Mouse (Mus musculus): ENCODE results near the gene Dmac2. TPM values are rescaled to one million over a fixed set of nuclear protein-coding genes. Genes with fewer than 3 reads are reported as not detected.
"Not testable (repeated sequence)": the region's sequence is repeated elsewhere in the genome, so short reads cannot be mapped to it uniquely, and the experiment has no call there.

The Dmac2 gene
- 10 to 100 TPM; 27.8 to 36.7 (median 32.8) TPM for total RNA-seq (2022)

DNA sequence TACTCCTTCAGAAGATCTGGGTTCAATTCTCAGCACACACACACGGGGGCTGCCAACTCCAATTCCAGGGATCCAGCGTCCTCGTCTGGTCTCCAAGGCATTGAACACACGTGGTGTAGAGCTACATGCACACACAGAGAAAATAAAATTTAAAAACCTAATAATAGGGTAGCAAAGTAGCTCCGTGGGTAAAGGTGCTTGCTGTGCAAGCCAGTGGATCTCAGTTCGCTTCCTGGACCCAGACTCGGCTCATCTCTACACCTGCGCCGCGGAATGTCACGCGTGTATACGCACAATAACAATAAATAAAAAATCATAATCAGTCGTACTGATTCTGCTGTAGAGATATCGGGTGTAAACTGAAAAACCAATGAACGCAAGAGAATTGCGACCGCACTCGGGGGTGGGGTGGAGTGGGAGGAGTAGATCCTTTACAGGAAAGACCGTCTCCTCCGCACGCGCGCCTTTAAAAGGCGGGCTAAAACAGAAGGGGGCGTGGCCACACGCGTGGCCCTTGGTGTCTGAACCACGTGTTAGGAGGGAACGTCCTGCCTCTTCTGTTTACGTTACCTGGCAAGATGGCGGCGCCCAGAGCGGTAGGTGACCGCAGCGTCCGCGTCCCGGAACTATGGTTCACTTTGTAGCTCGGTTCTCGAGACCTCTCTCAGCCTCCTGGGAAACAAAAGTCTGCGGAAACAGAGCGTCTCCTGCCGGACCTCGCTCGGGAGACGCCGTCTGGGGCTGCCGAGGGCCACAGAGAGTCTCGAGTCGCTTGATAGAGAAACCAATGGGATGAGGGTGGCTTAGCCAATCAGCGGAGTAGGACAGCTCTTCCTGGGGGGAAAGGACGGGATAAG, at the start of gene Dmac2:
Gene Dmac2 (plus strand): TSS at position 550 of the 857 bp plus-strand sequence.
- DNase-seq, result peak; percentile 93

DNA sequence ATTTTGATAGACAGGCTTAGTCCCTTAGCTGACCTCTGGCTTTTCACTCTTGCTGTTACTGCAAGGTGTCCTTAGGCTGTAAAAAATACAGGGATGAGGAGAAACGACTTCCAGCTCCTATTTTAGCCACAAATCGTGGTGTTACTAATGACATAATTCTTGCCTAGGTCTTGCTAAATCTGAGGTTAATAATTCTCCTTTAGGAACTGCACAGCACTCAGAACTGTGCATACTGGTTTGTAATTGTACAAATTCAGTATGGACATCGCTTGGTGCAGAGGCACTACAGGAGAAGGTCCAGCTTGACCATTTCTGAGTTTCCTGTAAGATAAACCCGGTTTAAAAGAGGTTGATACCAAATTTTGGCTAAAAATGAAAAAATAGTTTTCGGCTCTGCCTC, 45.4 kb upstream of the Dmac2 start:
- DNase-seq, result not testable (repeated sequence)

DNA sequence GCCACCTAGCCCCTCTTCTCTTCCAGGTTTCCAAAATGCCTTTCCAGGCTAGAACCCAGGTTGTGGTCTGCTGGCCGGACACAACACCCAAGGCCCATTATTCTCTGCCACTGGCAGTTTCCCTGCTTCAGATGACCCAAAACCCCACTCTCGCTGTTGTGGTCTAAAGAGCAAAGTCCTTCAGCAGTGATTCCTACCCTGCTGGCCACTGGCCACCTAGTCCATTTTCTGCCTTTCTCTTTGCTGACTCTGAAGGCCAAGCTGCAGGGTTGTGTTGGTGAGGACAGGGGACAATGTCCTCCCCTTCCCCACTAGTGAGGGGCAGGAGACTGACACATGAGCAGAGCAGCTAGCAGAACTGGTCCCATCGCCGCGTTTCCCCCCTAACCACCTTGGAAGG, 44.1 kb upstream of the Dmac2 start:
- DNase-seq, result no peak

DNA sequence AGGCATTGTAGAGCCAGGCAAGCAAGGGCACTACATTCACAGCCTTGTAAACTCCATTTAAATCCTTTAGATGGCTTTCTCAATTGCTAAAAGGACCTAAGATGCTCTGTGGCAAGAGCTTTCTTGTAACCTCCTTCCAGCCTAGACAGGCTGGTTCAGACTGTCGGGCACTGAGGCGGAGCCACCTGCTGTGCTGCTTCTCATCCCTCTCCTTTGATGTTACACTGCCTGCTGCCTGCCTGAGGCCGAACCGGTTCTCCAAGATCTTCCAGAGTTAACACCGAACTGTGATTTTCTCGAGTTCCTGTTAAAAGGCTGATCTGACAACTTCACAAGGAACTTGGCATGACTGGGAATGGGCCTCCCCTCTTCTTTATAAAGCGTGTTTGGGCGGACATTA, 43.3 kb upstream of the Dmac2 start:
- no peak for DNase-seq

DNA sequence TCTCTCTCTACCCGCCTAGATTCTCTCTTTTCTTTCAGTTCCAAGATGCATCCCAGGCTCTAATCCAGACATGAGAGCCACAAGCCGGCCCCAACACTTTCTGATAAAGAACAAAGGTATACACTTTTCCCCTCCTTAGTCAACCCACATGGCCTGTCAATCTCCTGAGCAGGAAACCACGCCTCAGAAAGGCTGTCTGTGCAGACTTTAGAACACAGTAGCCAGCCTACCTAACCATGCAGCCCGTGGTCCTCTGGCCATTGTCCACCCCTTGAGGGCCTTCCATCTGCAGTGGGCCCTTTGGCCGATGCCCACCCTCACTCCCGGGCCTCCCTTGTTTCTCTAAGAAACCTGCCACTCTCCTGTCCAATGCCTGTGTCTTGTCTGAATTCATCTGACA, 42.9 kb upstream of the Dmac2 start:
- DNase-seq, result not testable (repeated sequence)

DNA sequence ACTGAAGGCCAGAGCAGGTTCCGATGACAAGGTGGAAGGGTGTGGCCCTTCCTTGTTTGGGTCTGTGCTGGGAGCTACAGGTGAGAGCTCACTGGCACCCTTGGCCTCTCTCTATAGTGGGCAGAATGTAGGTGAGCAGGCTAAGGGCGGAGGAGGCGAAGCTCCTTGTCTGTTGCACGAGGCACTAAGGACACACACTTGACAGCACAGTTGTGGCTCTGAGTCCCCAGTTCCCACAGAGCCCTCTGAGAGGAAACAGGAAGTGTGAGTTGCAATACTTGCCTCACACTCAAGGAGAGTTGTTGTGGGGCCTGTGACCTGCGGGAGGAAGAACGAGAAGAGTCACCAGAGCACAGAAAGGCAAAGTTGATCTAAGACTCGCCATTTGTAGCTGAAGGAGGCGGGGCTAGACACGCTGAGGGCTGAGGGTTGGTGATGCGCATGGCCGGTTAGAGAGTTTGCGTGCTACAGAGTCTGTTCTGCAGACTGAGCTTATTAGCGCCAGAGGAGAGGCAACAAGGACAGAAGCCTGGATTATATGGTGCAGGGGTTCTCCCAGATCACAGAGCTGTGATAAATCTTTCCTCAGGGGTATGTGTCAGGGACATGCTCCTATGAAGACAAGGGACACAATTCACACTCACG, 42.3 kb upstream of the Dmac2 start:
- not testable (repeated sequence) for DNase-seq

DNA sequence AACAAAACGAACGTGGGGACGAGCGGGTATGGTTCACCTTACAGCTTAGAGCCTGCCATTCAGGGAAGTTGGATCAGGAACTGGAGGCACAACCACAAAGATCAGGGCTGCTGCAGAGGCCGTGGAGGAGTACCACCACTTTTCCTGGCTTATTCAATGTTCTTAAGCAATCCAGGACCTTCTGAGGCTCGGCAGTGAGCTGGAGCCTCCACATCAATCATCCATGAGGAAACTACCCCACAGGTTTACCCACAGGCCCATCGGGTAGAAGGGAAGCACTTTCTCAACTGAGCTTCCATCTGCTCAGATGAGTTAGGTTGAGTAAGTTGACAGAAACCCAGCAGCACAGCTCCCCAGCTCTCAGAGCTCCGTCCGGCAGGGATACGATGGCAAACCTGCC, 39.8 kb upstream of the Dmac2 start:
- DNase-seq, result no peak

DNA sequence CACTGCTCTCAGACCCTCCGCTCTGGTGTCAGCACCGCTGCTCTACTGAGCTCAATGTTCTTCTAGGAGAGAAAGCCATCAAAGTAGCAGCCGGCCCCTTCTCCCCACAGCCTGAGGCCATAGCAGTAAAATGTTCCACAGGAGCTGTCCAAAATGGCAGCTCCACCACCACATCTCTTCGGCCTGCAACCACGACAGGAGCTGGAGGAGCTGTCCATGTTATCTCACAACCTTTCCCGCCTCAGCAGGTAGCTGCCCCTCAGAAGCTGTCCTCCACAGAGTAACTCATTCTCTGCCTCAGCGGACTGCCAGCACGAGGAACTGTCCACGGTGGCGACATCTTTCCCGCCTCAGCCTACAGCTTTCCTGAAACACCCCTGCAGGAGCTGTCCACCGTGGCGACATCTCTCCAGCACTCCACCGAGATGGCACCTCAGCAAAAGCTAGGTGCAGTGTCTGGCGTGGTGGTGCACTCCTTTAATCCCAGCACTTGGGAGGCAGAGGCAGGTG, 36.9 kb upstream of the Dmac2 start:
- no peak for DNase-seq

DNA sequence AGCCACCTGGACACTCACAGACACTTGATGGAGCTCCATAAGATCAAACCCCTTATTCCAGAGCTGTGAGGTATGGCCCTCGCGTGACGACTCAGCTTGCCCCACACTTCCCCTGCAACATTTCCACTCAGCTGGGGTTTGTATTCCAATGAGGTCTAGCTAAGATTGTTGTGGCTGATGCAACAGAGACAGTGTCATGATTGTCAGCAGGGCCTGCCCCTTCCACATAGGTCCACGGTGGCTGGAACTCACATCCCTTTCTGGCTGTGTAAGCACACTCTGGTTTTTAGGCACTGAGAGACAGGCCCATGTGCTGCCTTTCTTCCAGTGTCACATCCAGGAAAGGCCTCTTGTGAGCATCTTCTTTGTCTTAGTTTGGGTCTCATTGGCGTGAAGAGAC, 34.6 kb upstream of the Dmac2 start:
- DNase-seq, result no peak

DNA sequence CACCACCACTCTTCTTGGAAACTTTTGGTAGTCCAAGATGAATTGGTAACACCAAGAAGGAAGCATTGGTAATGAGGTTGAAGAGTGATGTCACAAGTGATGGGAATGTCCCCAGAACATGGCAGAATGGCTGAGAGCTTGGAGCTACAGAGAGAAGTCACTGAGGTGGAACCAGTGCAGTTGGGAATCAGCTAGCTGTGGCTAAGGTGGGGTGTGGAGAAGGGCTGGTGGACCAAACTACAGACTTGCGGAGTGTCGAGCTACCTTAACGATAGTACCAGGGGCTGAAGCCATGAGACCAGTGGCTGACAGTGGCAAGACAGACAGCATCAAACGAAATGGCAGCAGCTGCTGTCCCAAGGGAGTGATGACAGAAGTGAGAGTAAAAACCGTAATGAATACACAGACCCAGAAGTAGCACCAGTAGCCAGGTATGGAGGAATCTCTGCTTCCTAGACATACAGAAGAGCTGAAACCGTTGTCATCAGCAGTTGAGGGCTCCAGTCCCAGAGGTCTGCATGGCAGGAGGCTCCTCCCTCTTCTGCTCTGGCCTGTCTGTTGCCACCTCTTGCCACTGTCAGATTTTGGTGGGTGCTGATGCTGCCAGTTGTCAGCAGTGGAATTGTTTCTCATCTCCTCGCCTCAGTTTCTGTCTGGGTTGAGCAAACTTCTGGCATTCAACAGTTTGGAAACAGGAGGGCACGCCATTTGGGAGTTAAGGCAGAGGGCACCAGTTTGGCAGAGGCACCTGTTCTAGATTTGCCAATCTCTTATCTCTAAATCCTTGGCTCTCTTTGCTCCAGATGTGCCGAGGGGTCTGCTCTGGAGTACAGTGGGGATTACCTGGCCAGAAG, 33.6 kb upstream of the Dmac2 start:
- no peak for DNase-seq

DNA sequence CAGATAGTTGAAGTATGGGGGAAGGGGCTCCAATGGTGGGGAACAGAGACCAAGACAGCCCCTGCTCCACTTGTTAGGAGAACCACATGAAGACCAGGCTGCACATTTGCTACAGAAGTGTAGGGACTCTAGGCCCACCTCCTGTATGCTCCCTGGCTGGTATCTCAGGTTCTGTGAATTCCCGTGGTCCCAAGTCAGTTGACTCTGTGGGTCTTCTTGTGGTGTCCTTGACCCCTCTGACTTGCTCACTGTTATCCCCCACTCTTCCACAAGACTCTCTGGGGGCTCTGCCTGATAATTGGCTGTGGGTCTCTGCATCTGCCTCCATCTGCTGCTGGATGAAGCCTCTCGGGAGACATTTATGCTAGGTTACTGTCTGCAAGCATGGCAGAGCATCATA, 28.0 kb upstream of the Dmac2 start:
- no peak for DNase-seq

DNA sequence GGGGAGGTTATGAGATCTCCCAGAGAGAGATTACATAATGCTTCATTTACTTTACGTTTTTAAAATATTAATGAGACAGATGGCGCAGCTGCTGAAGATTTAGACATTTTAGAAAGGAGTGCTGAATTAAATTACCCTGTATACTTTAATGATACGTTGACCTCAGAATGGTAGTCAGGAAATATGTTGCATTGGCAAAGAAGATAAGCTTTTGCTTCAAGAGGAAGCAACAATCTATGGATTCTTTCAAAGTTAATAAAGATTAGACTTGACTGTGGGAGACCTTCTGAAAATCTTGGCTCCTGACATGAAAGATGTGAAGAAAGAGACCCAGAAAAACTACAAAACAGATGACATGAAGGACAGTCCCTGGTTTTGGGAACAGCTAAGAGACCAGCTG, 25.4 kb upstream of the Dmac2 start:
- DNase-seq, result no peak

DNA sequence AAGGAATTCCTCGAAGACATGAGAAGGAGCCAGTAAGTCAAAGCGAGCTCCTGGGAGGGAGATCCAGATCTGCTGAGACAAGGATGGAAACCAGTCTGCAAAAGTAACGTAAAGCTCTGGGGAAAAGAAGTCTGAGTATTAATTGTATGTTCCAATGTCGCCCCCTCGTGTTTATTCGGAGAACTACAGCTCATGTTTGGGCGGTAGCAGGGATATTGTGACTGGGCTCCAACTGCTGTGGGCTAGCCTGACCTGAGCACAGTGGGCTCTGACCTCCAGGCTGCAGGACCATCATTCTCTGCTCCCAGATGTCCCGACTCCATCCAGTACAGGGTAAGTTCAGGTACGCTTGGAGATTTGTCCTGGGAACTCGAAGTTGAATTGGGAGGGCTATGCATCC, 19.6 kb upstream of the Dmac2 start:
- DNase-seq, result no peak

DNA sequence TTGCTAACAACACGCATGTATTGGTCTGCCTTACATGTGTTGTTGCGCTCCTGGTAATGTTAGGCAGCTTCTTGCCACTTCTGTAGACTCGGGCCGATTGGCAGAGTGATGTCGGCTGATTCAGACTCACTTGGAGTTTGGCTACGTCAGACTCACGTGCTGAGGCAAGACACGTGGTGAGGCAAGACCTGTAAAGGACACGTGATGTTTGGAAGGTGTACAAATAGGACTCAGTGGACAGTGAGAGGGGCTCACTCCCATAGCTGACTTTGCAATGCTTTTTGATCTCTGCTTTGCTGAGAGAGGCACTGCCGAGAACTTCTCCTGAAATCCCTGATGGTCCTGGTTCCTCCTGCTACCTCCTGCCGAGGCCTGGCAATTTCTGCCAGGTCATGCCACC, 18.5 kb upstream of the Dmac2 start:
- no peak for DNase-seq

DNA sequence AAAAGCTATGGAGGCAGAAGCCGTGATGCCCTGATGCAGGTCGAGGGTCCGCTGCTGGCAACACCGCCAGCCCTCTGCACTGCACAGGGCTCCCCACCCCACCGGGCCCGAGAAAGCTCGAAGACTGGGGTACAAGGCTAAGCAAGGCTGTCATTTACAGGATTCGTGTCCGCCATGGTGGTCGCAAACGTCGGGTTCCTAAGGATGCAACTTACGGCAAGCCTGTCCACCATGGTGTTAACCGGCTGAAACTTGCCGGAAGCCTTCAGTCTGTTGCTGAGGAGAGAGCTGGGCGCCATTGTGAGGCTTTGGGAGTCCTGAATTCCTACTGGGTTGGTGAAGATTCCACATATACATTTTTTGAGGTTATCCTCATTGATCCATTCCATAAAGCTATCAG, 17.9 kb upstream of the Dmac2 start:
- no peak for DNase-seq

DNA sequence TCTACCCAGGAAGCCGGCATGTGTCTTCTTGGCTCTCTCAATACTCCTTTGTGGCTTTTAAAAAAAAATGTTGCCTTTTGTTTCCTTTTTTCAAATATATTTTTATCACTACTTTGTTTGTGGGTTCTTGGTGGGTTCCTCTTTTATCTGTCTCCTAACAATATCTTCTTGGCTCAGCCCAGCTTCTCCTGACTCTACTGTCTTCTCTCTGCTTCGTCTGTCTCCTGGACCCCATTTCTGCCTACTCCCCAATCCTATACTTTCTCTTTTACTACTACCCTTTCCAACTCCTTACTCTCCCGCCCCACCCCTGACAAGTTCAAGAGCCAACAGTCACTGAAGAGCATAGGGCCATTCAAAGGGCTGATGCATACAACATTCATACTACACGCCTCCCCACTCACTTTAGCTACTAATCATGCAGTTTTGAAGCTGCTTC, 12.6 kb upstream of the Dmac2 start:
- no peak for DNase-seq

DNA sequence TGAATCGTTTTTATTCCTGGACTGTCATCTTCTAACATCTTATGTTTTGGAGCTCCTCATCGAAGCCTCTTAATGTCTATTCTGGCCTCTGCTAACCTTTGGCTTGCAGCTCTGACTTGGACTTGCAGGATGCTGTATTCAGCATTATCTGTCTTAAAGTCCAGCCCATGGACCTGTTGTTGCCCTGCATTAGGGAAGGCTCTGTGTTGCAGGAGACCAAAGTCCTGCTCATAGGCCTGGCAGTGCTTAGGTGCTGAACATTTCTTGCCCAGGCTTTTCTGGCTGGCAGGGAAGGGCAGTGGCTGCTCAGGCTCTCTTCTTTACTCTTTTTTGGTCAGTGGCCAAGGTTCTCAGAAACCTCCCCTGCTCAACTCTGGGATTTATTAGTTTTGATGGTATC, 12.0 kb upstream of the Dmac2 start:
- no peak for DNase-seq

DNA sequence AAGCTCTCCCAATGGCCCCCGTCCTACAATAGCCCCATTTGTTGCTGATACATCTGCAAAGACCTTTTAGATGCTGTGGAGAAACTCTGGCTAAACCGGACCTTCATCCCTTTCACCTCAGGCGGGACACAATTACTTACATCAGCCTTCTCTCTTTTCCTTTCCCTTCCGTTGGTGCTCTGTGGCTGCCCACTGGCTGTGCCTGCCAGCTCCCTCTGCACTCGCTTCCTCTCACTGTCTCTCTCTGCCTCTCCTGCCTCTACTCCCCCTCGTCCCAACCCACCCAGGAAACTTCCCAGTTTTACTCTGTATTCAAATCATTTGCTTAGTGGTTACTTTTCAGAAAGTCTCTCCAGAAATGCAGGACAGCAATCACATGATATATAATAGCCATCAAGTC, 9.2 kb upstream of the Dmac2 start:
- no peak for DNase-seq

DNA sequence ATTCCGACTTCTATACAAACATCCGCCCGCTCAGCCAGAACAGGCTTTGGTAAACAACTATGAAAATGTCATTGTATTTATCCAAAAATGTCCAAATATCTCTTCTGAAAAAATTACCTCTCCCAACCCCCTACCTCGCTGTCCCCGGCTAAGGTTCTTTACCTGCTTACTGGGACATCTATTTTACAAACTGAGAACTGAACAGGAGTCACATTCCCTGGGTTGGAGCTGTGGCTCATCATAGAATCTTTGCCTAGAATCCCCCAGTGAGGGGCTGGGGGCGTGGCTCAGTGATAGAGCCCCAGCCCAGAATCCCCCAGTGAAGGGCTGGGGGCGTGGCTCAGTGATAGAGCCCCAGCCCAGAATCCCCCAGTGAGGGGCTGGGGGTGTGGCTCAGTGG, 7.7 kb upstream of the Dmac2 start:
- DNase-seq, result no peak

DNA sequence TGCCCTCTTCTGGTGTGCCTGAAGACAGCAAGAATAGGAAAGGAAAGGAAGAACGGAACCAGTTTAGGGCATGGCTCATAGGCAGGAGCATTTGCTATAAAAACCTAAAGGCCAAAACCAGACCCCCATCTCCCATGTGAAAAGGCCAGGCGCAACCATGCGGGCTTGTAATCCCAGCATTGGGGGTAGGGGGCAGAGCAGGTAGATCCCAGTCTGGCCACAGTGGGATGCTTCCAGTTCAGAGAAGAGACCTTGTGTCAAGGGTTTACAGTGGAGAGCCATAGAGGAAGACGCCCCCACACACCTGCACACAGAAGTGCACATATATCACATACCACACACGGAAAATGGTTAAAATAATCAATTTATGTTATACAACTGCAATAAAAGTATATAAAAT, 5.1 kb upstream of the Dmac2 start:
- DNase-seq, result no peak

DNA sequence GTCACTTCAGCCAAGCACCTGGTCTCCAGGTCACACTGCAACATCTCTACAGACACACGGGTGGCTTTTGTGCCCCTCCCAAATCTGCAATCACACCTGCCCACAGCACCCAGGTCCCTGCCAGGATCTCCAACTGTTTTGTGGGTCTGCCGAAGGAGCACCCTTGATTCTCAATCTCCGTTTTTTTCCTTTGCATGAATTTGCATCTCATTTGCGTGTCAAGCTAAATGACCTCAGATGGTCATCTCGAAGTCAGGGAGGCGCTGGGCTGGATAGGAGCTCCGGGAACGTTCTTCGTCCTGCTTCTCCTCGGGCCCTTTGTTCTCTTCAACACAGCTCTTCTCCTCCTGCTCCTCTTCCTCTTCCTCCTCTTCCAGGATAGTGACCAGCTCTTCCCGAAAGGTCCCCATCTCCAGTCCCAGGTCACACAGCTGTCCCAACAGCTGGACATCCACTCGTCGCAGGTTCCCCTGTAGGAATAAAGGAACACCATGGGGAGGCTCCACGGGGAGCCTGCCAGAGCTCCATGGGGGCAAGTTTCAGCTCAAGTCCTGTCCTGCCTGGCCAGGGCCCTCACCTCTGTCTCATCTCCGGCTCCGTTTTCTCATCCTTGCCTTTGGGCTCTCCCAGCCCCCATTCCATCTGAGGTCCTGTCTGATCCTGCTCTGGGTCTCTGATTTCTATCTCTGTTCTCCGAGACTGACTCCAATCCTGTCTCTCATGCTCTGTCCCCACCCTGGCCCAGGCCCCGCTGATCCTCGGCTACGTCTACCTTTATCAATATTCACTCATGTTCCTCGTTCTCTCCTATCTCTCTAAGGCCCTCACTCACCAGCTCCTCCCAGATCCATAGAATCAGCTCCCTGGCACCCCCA, 4.1 kb upstream of the Dmac2 start:
- no peak for DNase-seq

DNA sequence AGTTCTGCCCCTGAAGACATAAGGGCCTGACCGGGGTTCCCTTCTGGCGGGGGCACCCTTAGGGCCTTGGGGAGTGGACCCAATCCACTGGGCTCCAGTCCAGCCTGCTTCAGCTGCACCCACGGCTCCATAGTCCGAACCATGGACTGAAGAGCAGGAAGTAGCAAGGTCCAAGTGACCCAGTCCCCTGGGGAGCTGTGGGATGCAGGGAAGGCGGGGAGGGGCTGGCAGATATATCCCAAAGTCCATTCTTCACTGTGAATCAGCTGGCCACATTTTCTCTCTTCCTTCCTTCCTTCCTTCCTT, 3.6 kb upstream of the Dmac2 start, which contains the start of gene Erich4:
Gene Erich4 (minus strand): TSS at position 187 of the 306 bp plus-strand sequence.
- no peak for DNase-seq

All from adrenal gland, adult 8-10 months (tissue).